Mouse (Mus musculus) spleen, adult 12 weeks (tissue): ENCODE data around the gene Mamstr.
A peak's percentile ranks its signal among the peaks of the same experiment; 100 is the strongest.

Experiments used
- DNase-seq: peaks from one replicate; pipeline ENCODE4 v3.0.0; 2022; ENCODE audit warnings: low spot score

The Mamstr gene

GRCm38 (mm10) chr7:45628364-45629294 is 11.1 kb upstream of the Mamstr start:
- peak; percentile 73 for DNase-seq

- no peak for DNase-seq
Measured at GRCm38 (mm10) chr7:45630064-45630907, 9.5 kb upstream of the Mamstr start.

- no peak for DNase-seq
Measured at GRCm38 (mm10) chr7:45632499-45632898, 7.3 kb upstream of the Mamstr start.

DNA sequence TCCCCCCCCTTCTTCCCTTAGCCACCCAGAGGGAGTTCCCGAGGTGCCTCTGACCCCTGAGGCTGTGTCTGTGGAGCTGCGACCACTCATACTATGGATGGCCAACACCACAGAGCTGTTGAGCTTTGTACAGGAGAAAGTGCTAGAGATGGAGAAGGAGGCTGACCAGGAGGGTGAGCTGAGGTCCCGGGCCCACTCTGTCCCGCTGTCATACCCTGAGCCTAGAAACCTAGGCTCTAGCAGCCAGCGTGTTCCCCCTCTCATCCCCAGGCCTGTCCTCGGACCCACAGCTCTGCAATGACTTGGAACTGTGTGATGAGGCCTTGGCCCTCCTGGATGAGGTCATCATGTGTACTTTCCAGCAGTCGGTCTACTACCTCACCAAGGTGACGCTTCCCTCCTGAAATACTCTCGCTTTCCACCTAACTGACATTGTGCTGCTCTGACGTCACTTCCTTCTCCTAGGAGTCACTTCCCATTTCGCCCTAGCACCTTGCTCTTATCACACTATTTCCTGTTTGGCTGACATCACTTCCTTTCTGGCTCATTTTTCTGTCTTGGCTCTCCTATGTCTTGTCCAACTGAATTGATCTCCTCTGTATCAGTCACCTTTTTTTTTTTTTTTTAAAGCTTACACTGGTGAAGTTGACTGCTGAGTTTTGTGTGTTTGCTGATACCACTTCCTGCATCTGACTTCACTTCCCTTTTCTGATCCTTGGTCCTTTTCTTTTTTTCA is 4.7 kb upstream of the Mamstr start:
- no peak for DNase-seq

DNA sequence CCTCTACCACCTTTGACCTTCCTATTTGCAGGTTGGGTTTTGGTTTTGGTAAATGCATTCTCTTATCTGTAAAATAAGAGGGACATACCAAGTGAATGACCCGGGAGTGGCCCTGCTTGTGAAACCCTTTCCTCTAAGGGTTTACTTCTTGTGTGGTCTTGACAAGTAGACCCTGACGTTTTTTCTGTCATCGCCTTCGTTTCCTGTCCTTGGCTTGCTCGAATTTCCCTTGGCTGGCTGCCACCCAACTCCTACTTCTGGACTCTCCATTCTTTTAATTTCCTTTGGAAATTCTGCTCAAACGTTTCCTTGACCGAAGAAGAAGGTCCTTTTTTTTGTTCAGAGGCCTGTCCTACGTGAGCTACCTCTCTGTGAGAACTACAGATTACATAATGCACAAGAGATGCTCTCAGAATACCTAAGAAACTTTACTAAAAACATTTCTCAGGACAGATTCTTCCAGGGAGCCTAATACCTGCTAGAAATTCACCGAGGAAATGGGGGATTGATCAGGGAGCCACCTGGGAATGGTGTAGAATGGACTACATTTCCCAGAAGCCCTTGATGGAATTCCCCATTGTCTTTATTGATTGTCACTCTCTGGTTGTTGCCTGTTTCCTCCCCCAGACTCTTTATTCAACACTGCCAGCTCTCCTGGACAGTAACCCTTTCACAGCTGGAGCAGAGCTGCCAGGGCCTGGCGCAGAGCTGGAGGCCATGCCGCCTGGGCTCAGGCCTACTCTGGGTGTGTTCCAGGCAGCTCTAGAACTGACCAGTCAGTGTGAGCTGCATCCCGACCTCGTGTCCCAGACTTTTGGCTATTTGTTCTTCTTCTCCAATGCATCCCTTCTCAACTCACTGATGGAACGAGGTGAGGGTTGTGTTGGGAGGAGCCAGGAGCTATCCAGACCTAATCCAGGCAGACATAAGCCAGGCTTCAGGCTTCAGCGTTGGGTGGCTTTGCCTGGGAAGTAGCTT is 3.8 kb upstream of the Mamstr start:
- DNase-seq, result no peak

DNA sequence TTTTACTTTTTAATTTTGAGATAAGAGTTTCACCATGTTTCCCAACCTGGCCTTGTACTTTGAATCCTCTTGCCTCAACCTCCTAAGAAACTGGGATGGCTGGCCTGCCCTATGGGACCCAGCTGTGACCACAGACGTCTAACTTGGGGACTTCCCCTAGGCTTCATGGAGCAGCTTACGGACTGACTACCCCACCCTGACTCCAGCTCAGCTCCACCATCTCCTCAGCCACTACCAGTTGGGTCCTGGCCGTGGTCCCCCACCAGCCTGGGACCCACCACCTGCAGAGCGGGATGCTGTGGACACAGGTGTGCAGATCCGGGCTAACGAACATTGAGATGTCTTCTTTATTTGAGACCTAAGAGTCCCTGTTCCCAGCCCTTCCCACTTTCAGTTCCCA is 2.1 kb upstream of the Mamstr start:
- DNase-seq, result no peak

GRCm38 (mm10) chr7:45638623-45639401 is 965 bp upstream of the Mamstr start:
- no peak for DNase-seq

- no peak for DNase-seq
Measured at GRCm38 (mm10) chr7:45640191-45640957, 597 bp downstream of the Mamstr start.

DNA sequence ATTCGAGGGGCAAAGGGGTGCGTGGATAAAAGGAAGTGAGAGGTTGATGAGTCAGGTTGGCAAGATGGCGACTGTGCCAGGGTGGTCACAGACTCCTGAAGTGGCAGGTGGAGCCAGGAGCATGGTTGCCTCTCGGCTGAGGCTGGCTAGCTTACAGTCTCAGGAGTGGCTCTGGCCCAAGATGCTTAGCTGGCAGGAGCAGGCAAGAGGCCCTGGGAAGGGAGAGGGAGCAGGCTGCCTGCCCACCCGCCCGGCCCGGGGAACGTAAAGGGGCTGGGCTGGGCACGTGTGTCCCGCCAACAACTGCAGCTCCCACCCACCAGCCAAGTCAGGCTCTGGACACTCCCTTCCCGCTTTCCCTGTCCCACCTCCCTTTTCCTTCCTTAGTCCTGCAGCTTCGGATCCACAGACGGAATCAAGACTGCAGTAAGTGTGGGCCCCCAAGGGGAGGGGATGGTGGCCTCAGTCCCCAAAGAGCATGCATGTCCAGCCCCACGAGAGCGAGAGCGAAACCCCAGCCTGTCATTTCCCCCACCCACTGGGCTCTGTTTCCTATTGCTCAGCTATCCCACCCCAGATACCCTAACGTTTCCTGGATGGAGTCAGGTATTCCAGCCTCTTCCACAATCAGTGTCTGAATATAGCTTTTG is 1.7 kb downstream of the Mamstr start:
- no peak for DNase-seq

DNA sequence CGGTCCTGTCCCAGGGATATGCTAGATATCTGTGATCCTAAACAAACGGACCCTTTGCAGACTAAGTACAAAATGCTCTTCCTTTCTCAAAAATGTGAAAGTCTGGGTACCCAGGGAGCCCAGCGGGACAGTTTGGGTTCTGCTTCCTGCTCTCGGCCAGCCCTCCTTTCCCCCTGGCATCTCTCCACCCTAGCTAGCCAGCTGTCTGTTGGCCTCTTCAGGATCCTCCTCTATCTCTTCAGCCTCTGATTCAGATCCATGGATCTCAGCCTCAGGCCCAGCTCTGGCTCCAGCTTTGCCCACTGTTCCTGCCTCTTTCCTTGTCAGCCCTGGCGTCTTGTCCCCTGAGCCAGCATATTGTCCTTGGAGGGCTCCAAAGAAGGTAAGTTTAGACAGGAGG is 2.3 kb downstream of the Mamstr start:
- no peak for DNase-seq

- no peak for DNase-seq
Measured at GRCm38 (mm10) chr7:45642503-45643255, 2.9 kb downstream of the Mamstr start.

- peak; percentile 23 for DNase-seq
Measured at GRCm38 (mm10) chr7:45643441-45644178, 3.8 kb downstream of the Mamstr start.

- no peak for DNase-seq
Measured at GRCm38 (mm10) chr7:45644183-45644582, 4.4 kb downstream of the Mamstr start.

DNA sequence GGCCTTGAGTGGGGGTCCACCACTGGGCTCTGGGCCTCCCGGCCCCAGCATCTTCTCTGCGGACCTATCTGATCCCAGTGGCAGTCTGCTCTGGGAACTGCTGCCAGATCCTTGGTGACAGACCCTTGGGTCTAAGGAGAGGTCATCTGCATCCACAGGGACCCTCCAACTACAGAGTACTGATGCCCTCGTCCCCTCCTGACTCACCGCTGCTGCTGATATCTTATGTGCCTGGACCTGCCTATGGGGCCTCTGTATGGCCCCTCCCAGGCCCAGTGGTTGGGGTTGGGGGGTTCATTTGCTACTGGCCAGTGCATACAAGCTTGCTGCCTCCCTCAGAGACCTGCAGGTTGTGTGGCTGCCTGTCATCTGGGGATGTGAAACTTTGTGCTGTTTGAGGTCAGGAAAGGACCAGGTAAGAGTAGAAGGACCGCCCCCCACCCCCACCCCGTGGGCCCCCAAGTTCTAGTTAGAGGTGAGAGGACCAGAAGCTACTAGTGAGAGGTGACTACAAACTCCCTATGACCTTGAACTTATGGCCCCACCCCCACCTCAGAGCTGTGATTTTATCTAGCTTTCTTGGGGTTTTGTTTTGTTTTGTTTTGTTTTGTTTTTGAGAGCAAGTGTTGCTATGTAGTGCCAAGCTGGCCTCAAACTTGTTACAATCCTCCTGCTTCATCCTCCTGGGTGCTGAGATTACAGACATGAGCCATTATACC is 5.3 kb downstream of the Mamstr start:
- no peak for DNase-seq

DNA sequence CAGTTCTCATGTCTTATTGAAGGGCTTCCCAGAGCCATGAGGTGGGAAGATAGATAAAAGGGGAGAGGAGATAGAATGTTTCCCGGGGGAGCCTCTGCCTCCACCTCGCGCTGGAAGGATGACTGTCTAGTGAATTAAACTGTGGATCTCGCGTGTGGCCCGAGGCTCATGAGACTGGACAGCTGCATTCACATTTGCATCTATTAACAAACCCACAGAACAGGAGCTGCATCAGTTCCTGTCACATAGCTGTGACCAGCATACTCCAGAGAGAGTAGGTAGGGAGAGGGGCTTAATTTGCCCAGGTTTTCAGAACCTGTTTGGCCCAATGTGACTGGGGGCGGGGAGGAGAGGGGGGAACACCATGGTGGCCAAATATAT is 5.8 kb downstream of the Mamstr start:
- no peak for DNase-seq

DNA sequence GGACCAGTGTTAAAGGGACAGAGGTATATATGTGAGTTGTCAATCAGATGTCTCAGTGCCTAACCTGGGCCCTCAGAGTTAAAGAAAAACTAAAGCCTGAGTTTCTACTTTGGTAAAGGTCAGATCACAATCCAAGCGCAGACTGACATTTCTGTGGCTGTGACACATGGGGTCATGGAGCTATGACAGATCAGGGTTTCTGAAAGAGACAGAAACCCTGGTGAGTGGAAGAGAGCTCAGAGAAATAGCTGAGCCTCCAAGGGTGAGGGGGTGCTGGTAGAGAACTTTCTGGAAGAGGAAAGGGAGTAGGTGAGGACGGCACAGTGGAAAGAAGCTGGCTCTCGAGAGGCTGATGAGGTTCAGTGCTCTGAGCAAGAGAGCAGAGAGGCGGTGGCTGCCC is 6.9 kb downstream of the Mamstr start:
- DNase-seq, result no peak

- no peak for DNase-seq
Measured at GRCm38 (mm10) chr7:45649351-45649750, 9.6 kb downstream of the Mamstr start.
